Mouse (Mus musculus) ovary, postnatal 10 days (tissue): ENCODE results near the gene St8sia1.

Experiments
- DNase-seq: peaks from one replicate; pipeline ENCODE4 v3.0.0; 2022; ENCODE audit warnings: low spot score

The St8sia1 gene

GRCm38 (mm10) chr6:142865199-142865598 lies 99.1 kb downstream of the St8sia1 start:
- no peak for DNase-seq

DNA sequence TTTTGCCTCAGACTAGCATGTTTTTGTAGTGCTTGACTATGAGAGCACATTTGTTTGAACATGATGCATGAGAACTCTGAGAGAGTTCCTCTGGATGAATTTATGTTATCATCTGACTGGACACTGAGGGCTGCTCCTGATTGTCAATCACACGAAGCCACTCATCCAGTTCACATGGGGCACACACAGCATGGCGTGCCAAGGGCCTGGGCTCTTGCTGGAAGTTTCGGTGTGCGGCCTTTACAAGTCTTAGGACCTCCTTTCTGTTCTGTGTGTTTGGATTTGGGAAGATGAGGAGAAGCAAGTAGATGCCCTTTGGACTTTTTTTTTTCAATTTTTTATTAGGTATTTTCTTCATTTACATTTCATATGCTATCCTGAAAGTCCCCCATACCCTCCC lies 100.4 kb downstream of the St8sia1 start:
- no peak for DNase-seq

DNA sequence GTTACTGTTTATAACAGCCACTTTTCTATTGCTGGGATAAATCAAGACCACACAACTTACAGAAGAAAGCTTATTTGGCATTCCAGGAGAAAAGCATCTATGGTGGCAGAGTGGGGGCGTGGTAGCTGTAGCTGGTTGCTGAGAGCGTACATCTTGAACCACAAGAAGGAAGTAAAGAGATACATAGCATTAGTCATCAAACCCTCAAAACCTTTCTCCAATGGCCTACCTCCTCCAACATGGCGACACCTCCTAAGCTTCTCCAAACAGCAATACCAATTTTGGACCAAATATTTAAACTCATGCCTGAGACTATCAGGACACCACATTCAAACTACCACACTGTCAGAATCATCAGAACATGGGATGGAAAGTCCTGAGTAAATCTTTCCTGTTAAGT lies 102.0 kb downstream of the St8sia1 start:
- DNase-seq = no peak

- no peak for DNase-seq
Measured at GRCm38 (mm10) chr6:142860396-142860795, 103.9 kb downstream of the St8sia1 start.

DNA sequence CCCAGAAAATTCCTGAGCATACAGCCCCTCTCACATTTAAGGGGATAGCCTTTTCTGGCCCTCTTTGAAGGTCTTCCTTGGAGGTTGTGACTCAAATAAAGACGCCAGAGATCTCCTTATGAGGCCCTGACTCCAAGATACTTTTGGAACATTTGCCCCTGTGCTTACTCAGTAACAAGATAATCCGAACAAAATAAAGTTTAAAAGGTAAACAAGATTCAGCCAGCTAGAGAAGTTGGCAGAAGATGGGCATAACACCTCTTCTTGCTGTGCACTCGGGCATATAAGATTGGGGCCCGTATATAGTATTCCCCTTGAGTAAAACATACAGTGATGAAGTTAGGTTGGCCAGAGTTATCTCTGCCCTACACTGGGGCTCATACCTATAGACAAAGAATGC lies 104.3 kb downstream of the St8sia1 start:
- no peak for DNase-seq

DNA sequence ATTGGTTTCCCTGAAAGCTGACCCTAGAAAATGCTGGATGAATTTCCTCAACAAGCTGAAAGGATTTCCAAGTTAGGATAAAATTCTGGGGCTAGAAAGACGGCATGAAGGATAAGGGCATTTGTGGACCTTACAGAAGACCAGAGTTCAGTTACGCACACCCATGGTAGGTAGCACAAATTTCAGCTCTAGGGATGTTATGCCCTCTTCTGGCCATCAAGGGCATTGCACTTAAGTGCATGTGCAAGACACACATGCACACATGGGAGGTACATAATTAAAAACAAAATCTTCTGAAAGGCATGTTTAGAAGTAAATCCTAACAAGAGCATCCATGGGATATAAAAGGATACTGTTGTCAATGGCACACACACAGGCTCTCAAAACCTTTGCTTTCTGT lies 105.3 kb downstream of the St8sia1 start:
- DNase-seq = no peak

DNA sequence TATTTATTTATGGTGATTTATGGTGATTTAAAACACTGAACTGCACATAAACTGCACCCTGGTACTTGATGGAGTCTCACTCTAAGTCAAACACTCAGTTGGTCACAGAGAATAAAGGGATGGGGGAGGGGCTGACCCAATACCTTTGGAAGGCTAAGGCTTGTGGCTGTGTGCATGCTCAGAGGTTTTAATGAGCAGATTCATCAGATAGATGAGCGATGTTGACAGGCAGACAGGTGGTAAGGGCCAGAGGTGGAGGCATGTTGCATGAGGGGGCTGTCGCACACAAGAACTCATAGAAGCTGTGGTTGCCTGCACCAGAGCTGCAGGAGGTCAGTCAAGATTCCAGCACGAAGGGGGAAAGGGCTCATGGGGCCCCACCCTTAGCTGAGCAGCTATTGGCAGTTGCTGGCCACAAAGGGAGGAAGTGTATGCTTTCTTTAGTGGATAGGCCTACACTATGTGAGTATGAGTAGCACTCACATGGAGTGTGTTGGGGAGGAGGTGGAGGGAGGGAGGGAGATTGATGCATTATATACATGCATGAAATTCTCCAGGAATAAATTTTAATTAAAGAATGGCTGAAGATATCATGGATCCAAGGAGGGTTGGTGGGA lies 107.9 kb downstream of the St8sia1 start:
- no peak for DNase-seq

DNA sequence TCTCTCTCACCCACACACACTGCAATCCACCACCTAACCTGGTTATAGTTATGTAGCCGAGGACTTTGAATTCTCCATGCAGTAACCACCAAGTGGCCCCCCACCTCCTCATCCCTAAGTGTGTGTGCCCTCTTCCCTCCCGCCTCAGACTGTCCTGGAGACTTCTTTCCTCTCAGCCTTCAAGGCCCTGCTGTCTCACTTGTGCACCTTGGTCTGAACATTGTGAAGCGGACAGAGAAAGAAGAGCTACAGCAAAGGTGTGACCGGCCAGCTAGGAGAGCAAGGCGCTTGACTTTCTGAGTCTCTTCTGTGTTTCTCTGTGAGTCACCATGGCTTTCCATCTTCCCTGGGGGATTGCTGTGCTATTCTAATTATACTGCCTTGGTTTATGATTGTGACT lies 108.5 kb downstream of the St8sia1 start:
- DNase-seq = no peak

DNA sequence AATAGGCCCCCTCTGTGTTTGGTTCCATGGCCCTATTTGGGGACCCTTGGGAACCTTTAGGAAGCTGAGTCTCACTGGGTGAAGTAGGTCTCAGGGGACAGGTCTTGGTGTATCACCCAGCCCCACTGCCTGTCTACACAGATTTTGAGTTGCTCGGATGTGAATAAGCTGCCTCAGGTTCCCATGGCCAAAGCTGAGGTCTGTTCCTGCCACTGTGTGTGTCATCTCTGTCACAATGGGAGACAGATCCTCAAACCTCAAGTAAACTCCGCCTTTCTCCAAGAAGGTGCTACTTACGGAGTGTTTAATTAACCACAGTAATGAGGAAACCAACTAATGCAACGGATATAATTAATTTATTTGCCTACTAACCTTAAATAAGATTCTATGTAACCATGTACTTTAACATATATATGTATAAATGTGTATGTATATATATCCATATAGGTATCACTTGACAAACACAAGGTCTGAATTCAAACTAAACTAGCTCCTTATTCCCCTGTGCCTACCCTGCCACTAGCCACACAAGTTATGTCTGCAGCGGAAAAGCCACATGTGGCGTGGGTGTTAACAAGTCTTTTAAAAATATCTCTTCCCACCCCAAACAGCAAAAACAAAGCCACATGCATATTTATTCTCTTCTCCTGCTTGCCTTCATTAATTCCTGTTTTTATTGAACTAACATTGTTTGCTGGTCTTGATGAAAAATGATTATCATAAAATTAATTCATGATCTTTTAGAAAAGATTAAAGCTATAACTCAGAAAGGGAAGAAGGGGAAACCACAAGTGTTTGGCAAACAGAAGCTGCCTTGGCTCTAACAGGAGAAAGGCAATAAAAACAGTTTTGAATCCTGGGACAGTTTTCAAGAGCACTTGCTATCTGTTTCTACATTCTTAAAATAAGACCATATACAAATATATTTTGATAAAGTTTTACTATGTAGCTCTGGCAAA lies 111.6 kb downstream of the St8sia1 start:
- no peak for DNase-seq

GRCm38 (mm10) chr6:142850436-142850835 lies 113.8 kb downstream of the St8sia1 start:
- no peak for DNase-seq

DNA sequence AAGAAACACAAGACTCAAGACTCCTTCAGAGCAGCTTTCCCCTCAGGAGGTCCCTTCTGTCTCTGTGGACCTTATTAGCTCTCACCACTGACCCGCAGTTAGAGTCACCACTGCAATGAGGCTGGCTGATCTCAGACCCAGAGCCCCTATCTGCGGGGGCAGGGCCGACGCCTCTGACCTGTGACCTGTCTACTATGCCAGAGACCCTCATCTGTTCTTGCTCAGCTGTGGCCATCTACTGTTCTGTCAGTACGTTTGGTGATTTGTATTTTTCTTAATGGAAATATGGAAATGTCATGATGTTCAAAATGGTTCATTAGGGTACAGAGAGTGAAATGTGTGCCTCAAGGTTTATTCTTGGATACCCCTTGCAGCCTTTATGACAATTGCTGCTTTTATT lies 114.9 kb downstream of the St8sia1 start:
- no peak for DNase-seq

DNA sequence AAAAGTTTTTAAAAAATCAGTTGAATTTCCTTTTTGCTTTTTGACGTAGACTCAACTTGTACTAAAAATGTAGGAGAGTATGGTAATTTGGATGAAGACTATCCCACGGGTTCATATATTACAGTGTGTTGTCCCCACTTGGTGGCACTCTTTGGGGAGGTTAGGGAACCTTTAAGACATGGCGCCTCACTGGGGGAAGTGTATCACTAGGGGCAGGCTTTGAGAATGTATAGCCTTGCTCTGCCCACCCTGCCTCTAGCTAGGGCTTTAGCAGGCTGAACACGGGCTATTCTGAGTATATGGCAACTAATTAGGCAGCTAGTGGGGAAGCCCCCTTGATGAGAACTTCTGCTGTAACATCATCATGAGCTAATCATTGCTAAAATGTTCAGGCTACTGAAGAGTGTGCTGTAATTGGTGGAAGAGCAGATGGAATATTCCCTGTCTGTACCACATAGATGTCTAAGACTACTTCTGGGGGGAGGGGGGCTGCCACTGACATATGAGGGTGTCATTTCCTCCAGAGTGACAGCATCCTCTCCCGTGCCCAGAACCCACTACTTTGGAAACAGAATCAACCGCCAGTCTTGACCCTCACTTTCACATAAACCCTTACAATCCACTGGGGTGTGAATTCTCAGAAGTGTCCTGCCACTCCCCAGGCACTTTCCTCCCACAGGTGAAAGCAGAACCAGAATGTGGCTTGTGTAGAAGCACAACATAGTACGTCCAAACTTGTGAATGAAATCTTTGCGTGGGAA lies 116.2 kb downstream of the St8sia1 start:
- DNase-seq = no peak

GRCm38 (mm10) chr6:142846855-142847254 lies 117.4 kb downstream of the St8sia1 start:
- DNase-seq = no peak

- DNase-seq = no peak
Measured at GRCm38 (mm10) chr6:142845066-142845465, 119.2 kb downstream of the St8sia1 start.

DNA sequence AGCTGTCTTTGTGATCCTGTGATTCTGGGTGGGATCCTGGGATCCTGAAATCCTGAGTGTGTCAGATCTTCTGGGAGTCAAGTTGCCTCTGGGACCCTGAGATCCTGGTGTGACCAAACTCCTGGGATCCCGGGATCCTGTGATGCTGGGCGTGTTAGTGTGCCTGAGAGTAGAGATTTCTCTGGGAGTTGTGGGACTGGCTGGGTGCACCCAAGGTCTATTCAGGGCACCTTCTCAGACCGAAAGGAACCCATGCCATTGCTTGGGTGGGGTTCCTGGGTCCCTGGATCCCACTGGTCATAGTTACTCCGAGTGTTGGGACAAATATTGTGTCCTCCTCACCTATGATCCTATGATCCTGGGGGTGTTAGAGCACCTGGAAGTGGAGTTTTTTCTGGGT lies 120.2 kb downstream of the St8sia1 start:
- DNase-seq = no peak

- DNase-seq = no peak
Measured at GRCm38 (mm10) chr6:142838501-142838900, 125.8 kb downstream of the St8sia1 start.

DNA sequence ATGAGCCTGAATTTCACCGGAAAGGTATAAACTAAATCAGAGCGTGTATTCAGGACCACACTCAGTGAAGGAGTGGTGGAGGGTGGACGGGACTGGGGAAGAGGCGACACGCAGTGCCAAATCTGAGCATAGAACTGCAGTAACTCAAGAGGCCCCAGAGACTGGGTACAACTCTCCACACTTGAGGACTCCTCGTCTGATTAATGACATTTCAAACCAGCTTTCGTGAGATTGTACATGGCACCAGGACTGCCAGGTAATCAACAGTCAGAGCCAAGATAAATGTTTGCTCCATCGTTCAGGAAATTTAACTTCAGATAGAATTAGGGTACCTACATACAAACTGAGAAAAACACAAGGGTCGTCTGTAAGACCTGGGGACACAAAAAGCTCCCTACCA lies 126.9 kb downstream of the St8sia1 start:
- DNase-seq = no peak

DNA sequence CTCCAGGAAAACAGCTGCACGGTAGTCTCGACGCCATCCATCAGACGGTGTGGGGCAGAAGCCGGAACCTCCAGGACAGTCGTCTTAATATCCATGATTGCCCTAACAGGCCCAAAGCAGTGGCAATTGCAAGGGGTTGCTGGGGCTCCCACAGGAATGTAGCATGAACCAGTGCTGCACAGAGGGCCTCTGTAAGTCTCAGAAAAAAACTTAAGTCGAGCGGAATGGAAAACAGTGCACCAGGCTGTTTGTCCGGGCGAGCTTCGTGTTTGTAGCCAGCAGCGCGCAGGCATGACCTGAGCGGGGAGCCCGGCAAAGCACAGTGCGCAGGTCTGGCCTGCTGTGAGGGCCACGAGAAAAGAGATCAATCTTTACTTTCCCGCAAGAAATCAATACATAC lies 128.5 kb downstream of the St8sia1 start:
- no peak for DNase-seq

GRCm38 (mm10) chr6:142834911-142835310 lies 129.3 kb downstream of the St8sia1 start:
- no peak for DNase-seq

GRCm38 (mm10) chr6:142831706-142832105 lies 132.5 kb downstream of the St8sia1 start:
- DNase-seq = no peak

- no peak for DNase-seq
Measured at GRCm38 (mm10) chr6:142831243-142831642, 133.0 kb downstream of the St8sia1 start.

- DNase-seq = no peak
Measured at GRCm38 (mm10) chr6:142830221-142830620, 134.0 kb downstream of the St8sia1 start.

- DNase-seq = no peak
Measured at GRCm38 (mm10) chr6:142825449-142825848, 138.8 kb downstream of the St8sia1 start.
